Mouse (Mus musculus): ENCODE results near the gene Stag2.

Stag2 gene

DNA sequence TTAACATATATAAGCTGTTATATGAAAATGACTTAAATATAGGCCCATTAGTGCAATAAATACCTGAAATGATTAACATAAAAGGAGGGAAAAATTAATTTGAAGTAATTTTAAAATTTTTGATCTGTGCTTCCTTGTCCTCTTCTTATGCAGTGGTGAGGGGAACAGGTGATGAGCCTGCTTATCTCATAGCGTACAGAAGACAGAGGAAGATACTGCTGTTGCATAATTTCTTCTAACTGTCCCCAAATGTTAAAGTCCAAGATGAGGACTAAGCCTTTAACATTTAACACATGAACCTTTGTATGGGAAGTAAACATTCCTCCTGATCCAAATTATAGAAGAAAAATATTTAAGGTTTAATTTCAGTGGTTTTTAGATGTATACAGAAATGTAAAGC is 66.6 kb downstream of the Stag2 start:
- DNase-seq (ENCODE audit: low read depth, low spot score): no peak

GRCm38 (mm10) chrX:42250342-42250741 is 101.2 kb downstream of the Stag2 start:
- DNase-seq (ENCODE audit: low read depth, low spot score): no peak

- peak; percentile 29 for DNase-seq (ENCODE audit: low read depth, low spot score)
These were observed 123.6 kb downstream of the Stag2 start for GRCm38 (mm10) chrX:42272713-42273112.

GRCm38 (mm10) chrX:42290215-42290614 is 141.1 kb downstream of the Stag2 start:
- no peak for DNase-seq (ENCODE audit: low read depth, low spot score)

DNA sequence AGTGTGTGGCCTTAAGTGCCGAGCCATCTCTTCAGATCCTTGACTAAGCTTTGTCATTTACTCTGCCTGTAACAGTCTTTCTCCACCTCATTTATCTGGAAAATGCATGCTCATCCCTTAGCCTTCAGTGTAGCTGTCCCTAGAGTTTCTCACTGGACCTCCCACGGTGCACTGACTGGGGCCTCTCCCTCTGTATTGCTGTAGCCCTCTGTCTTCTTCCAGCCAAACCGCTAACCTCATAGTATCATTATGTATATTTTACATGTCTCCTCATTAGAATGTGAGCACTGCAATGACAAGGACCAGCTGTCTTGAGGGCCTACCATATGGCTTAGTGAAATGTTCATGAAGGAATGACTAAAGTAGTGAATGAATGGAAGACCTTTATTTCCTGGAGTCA is 166.1 kb downstream of the Stag2 start:
- DNase-seq (ENCODE audit: low read depth, low spot score): no peak

GRCm38 (mm10) chrX:42320424-42320823 is 171.3 kb downstream of the Stag2 start:
- DNase-seq (ENCODE audit: low read depth, low spot score): no peak

- DNase-seq (ENCODE audit: low read depth, low spot score): no peak
These were observed 172.2 kb downstream of the Stag2 start for GRCm38 (mm10) chrX:42321200-42321773.

- DNase-seq (ENCODE audit: low read depth, low spot score): no peak
These were observed 175.7 kb downstream of the Stag2 start for GRCm38 (mm10) chrX:42324848-42325247.

All from CD4-positive, CD25-positive, alpha-beta regulatory T cell, adult 2 months (primary cell).